7 mouse cellular contexts compared by ENCODE assay signal in genomic region chr9:21313394-21313793, GRCm38 (mm10). TPM values are rescaled to one million over a fixed set of nuclear protein-coding genes. Genes with fewer than 3 reads are reported as not detected.
A peak's percentile ranks its signal among the peaks of the same experiment; 100 is the strongest.
DNase-seq lines count a peak whose midpoint lies in the region; ATAC-seq lines count a peak whose summit lies in the region.

No protein-coding gene starts in this region.

- H3K4me1 ChIP-seq in limb, embryonic 10.5 days: peaks cover 11% of the 10 kb centered on the region; the same call in 1 of the 2 replicates
- H3K4me1 ChIP-seq in midbrain, embryonic 13.5 days (replicated peaks): peaks cover 3% of the 10 kb centered on the region; the same call in 1 of the 2 replicates

- 8% methylated on average over 11 of the region's 11 CpGs for WGBS in limb, embryonic 10.5 days
- 9% methylated on average over 11 of the region's 11 CpGs for WGBS in midbrain, embryonic 13.5 days

- H3K4me2 ChIP-seq in midbrain, embryonic 13.5 days (replicated peaks): no peak overlapping the region

- no peaks in the 10 kb centered on the region for H3K36me3 ChIP-seq in limb, embryonic 10.5 days
- no peaks in the 10 kb centered on the region for H3K36me3 ChIP-seq in midbrain, embryonic 13.5 days

- H3K9ac ChIP-seq in midbrain, embryonic 13.5 days (replicated peaks): no peak overlapping the region

- H3K9me3 ChIP-seq in limb, embryonic 10.5 days (replicated peaks): no peaks in the 10 kb centered on the region
- no peaks in the 10 kb centered on the region for H3K9me3 ChIP-seq in midbrain, embryonic 13.5 days

- peak; percentile 67 for ATAC-seq in granulocyte monocyte progenitor cell, adult 5-6 weeks (replicated peaks; ENCODE audit: poor library complexity, severe bottlenecking)
- ATAC-seq in midbrain, embryonic 13.5 days: peak; percentile 55; the same call in 1 of the 2 replicates

- no peak overlapping the region for H3K4me3 ChIP-seq in limb, embryonic 10.5 days
- no peak overlapping the region for H3K4me3 ChIP-seq in midbrain, embryonic 13.5 days (replicated peaks)

- H3K27me3 ChIP-seq in limb, embryonic 10.5 days (ENCODE audit: low read depth, poor library complexity, severe bottlenecking): peaks cover 37% of the 10 kb centered on the region
- peaks cover 18% of the 10 kb centered on the region for H3K27me3 ChIP-seq in midbrain, embryonic 13.5 days

- no peak overlapping the region for H3K27ac ChIP-seq in limb, embryonic 10.5 days
- H3K27ac ChIP-seq in midbrain, embryonic 13.5 days: no peak overlapping the region

- DNase-seq in adrenal gland, adult 18-20 months (ENCODE audit: low spot score in 2 of 2): peak; percentile 93 to 98
- peak; percentile 94 for DNase-seq in embryo, embryonic 10.5 days (ENCODE audit: low spot score)
- peak; percentile 87 for DNase-seq in kidney, adult 18-20 months
- DNase-seq in limb, embryonic 10.5 days (ENCODE audit: low spot score): peak; percentile 96
- peak; percentile 81 for DNase-seq in spleen, adult 12 weeks (ENCODE audit: low spot score)

RNA-seq across cellular contexts. Expression of gene Ap1m2, which starts 1.3 kb away (rescaled TPM):
- not detected for total RNA-seq in adrenal gland, adult 18-20 months (2021)
- total RNA-seq in granulocyte monocyte progenitor cell, adult 5-6 weeks (2014; fragmentation: Nextera tagmentation): 2.5 and 5.4 TPM in 2 replicates
- total RNA-seq in granulocyte monocyte progenitor cell, adult 5-6 weeks (2017): 0.10 and 0.43 TPM in 2 replicates
- 7.8 and 8.6 TPM in 2 replicates for polyA plus RNA-seq in limb, embryonic 10.5 days (2016; fragmentation: Nextera tagmentation; extraction: Ambion mirVana)
- polyA plus RNA-seq in midbrain, embryonic 13.5 days (2015; fragmentation: Nextera tagmentation; extraction: Ambion mirVana): 0.23 and 0.34 TPM in 2 replicates

RNA-seq across cellular contexts. Expression of gene Slc44a2, which starts 7.1 kb away (rescaled TPM):
- 10 to 100 TPM; 36.3 to 48.3 TPM for total RNA-seq in adrenal gland, adult 18-20 months (2021)
- 117 and 134 TPM in 2 replicates for total RNA-seq in granulocyte monocyte progenitor cell, adult 5-6 weeks (2014; fragmentation: Nextera tagmentation)
- 83.5 and 89.1 TPM in 2 replicates for total RNA-seq in granulocyte monocyte progenitor cell, adult 5-6 weeks (2017)
- polyA plus RNA-seq in limb, embryonic 10.5 days (2016; fragmentation: Nextera tagmentation; extraction: Ambion mirVana): 68.5 and 81.1 TPM in 2 replicates
- 61.6 and 63.1 TPM in 2 replicates for polyA plus RNA-seq in midbrain, embryonic 13.5 days (2015; fragmentation: Nextera tagmentation; extraction: Ambion mirVana)

RNA-seq across cellular contexts. Expression of gene Cdkn2d, which starts 22.2 kb away (rescaled TPM):
- total RNA-seq in adrenal gland, adult 18-20 months (2021): 10 to 100 TPM in 1 of 2 experiments, 1 to 10 TPM in 1; 9.1 to 11.8 TPM
- total RNA-seq in granulocyte monocyte progenitor cell, adult 5-6 weeks (2014; fragmentation: Nextera tagmentation): 11.0 and 12.9 TPM in 2 replicates
- total RNA-seq in granulocyte monocyte progenitor cell, adult 5-6 weeks (2017): 15.4 and 16.7 TPM in 2 replicates
- polyA plus RNA-seq in limb, embryonic 10.5 days (2016; fragmentation: Nextera tagmentation; extraction: Ambion mirVana): 32.7 and 38.0 TPM in 2 replicates
- polyA plus RNA-seq in midbrain, embryonic 13.5 days (2015; fragmentation: Nextera tagmentation; extraction: Ambion mirVana): 79.6 and 81.3 TPM in 2 replicates

RNA-seq across cellular contexts. Expression of gene Kri1, which starts 25.6 kb away (rescaled TPM):
- 10 to 100 TPM; 31.1 to 34.9 TPM for total RNA-seq in adrenal gland, adult 18-20 months (2021)
- total RNA-seq in granulocyte monocyte progenitor cell, adult 5-6 weeks (2014; fragmentation: Nextera tagmentation): 50.9 and 56.3 TPM in 2 replicates
- total RNA-seq in granulocyte monocyte progenitor cell, adult 5-6 weeks (2017): 59.5 and 86.0 TPM in 2 replicates
- polyA plus RNA-seq in limb, embryonic 10.5 days (2016; fragmentation: Nextera tagmentation; extraction: Ambion mirVana): 18.9 and 19.1 TPM in 2 replicates
- 20.3 and 21.6 TPM in 2 replicates for polyA plus RNA-seq in midbrain, embryonic 13.5 days (2015; fragmentation: Nextera tagmentation; extraction: Ambion mirVana)

RNA-seq across cellular contexts. Expression of gene Atg4d, which starts 48.3 kb away (rescaled TPM):
- 10 to 100 TPM; 39.9 to 52.6 TPM for total RNA-seq in adrenal gland, adult 18-20 months (2021)
- 6.4 and 8.9 TPM in 2 replicates for total RNA-seq in granulocyte monocyte progenitor cell, adult 5-6 weeks (2014; fragmentation: Nextera tagmentation)
- total RNA-seq in granulocyte monocyte progenitor cell, adult 5-6 weeks (2017): 5.5 and 5.9 TPM in 2 replicates
- polyA plus RNA-seq in limb, embryonic 10.5 days (2016; fragmentation: Nextera tagmentation; extraction: Ambion mirVana): 38.5 and 41.3 TPM in 2 replicates
- 55.3 and 57.8 TPM in 2 replicates for polyA plus RNA-seq in midbrain, embryonic 13.5 days (2015; fragmentation: Nextera tagmentation; extraction: Ambion mirVana)
